Mouse (Mus musculus): ENCODE measurements at regions not wholly inside any gene's neighbourhood (a gene's known extent, or its start where the extent isn't known, plus 50 kb on each side); places are given as distances from the start of the nearest gene placed in this dataset.

DNA sequence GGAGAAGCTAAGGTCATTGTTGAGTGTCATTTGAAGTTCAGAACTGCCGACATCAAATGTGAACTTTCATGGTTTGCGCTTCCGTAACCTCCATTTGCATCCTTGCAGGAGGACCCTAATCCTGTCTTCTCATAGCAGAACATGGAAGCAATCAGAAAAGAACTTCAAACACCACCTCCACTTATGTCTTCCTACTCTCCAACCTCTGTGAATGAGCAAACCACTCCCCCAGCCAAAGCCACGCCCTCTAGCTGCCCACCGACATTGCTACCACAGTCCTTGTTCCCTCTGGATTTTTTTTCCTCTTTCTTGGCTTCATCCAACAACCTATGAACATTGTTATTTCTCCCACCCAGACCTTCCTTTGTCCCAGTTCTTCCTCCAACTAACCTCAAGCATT lies 149.9 kb downstream of the Kdr start:
- no peak for DNase-seq

DNA sequence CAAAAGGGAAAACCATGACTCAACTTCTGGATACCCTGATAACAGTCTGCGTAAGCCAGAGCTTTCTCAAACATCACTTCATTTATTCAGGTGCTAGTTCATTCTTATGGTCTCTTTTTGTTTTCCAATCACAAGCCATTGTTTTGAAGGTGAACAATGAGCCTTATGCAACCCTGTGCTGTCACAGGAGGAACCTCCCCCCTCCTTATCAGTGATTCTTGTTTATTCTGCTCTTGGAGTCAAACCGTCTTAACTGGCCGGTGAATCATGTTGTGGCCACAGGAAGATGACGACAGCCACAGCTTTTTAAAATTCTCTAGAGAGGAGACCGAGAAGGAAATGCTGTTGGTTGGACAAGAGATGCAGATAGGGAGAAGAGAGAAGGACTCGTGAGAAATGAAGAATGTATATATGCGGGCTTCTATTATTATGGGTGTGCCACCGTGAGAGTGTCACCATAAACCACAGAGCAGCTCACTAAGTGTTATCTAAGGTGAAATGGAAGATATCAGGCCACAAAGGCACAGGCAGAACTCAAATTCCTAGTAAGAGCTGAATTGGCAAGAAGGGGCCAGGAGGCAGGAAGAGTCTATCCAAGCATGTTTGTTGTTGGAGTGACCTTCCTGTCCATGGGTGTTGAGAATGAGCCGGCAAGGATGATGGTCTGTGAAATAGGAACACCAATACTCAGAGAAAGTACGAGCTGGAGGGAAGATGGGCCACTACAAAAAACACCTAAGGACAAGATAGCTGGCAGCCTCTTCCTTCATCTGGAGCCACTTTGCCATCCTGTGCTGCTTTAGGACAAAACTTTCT lies 151.8 kb downstream of the Kdr start:
- no peak for DNase-seq

DNA sequence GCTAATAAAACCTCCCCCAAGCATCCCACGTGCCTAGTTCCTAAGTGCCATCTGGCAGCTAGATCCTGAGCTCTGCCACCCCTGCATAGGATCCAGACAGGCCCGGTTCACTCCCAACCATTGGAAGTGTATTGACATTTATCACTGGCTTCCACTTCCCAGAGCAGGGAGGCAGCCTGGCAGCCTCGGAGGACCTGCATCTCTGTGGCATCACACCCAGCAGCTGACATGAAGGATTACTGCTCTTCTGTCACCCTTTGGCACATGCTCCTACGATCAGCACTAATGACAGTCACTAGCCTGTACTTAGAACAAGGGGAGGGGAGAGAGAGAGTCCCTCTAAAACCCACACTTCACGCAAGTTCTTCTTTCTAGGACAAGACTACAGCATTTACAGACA lies 152.7 kb downstream of the Kdr start:
- no peak for DNase-seq

- no peak for DNase-seq
Measured at GRCm38 (mm10) chr5:75824660-75825059, 153.6 kb downstream of the Kdr start.

DNA sequence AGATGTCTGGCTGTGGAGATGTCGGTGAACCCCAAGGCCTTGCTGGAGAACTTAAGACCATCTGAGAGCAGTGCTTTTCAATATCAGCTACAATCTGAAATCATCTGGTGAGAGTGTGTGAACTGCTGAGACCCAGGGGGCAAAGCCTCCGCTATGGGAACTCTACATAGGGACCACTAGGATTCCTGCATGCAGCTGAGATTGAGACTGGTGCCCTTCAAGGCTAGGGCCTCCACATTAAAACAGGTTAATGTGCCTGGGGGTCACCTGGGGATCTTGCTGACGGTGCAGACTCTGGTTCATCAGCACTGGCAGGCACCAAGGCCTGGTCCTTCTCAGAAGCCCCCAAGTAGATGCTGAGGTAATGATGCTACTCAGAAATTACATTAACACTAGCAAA lies 154.6 kb downstream of the Kdr start:
- no peak for DNase-seq

- no peak for DNase-seq
Measured at GRCm38 (mm10) chr5:75817396-75817795, 160.9 kb downstream of the Kdr start.

DNA sequence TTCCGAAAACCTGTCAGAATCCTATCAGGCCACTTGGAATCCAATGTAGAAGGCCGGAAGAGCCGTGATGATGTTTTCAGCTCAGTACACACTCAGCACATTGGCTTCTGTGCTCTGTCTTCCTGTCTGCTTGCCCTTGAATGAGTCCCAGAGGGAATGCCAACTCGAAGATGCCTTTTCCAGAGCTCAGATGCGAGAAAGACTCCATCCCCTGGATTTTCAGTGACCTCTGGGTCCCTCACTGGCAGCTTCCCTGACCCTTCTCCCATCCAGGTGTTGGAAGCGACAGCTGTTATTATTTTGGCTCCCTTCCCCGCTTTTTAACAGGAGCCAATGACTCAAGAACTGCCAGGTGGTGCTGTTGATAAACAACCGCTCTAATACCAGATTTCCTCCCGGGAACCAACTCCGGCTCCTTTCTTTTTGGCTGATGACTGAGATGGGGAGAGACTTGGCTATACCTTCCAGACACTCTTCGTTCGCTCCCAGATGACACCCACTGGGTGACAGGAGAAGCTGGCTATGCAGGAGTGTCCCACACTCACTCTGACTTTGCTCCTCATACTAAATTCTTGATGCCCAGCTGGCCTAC lies 163.8 kb downstream of the Kdr start:
- no peak for DNase-seq

GRCm38 (mm10) chr5:75812686-75813085 lies 165.6 kb downstream of the Kdr start:
- DNase-seq: no peak

DNA sequence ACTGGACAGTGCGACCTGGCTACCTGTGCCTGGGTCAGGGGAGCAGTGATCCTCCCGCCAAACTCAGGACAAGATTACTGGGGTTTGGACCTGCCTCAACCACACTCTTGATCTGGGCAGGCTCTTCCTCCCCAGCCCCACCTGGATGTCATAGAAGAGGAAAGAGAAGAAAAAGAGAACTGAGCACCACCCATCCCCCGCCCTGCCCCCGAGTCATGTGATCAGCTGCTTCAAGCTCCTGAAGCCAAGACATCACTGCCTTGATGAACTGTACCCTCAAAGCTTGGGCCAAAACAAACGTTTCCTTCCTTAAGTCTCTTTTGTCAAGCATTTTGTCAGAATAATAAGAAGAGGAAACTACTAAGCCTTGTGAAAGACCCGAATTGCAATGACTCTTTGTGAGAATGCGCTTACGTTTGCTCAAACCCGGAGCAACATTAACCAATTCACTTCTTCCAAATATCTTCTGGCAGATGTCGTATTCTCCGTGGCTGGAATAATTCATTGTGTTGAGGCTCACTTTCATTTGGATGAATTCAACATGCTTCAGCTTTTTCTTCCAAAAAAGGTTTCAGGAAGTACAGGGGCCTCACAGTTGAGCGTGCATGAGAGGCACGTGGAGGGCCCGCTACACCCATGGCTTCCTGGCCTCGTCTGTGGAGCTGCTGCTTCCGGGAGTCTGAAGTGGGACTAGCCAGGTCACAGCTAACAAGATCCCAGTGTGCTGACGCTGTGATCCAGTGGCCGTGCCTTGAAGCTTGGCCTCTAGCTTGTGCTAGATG lies 169.5 kb downstream of the Kdr start:
- DNase-seq: no peak

DNA sequence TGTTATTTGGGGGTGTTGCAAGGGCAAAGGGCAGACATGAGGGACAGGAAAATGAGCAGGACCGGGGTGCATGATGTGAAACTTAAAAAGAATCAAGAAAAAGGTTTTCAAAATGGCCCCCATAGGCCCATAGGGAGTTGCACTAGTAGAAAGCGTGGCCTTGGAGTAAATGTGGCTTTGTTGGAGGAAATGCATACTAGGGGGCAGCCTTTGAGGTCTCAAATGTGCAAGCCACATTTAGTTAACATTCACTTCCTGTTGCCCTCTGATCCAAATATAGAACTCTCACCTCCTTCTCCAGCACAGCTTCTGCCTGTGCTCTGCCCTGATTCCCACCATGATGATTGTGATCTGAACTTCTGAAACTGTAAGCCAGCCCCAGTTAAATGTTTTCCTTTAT lies 173.2 kb downstream of the Kdr start:
- DNase-seq: no peak

DNA sequence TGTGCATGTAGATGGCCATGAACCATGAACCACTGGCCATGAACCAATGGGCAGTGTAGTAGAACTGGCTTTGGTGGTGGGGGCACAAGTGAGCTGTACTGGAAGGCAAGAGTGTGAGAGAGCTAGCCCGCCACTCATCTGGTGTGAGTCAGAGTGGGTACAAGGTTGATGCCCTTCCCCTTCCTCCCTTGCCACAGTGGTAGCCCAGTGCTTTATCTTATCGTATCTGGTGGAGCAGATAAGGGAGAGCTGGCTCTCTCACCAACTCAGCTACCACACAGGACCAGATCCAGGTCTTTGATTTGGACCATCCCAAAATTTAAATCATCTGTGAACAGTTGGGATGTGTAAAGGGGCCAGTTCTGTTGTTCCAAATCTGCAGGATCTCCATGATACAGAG lies 173.9 kb downstream of the Kdr start:
- DNase-seq: no peak

- DNase-seq: no peak
Measured at GRCm38 (mm10) chr5:75803012-75803411, 175.2 kb downstream of the Kdr start.

- DNase-seq: no peak
Measured at GRCm38 (mm10) chr5:75800040-75800989, 177.9 kb downstream of the Kdr start.

GRCm38 (mm10) chr5:75799627-75800026 lies 178.6 kb downstream of the Kdr start:
- no peak for DNase-seq

- DNase-seq: no peak
Measured at GRCm38 (mm10) chr5:75793184-75793583, 185.1 kb downstream of the Kdr start.

GRCm38 (mm10) chr5:75791738-75792137 lies 186.5 kb downstream of the Kdr start:
- DNase-seq: no peak

DNA sequence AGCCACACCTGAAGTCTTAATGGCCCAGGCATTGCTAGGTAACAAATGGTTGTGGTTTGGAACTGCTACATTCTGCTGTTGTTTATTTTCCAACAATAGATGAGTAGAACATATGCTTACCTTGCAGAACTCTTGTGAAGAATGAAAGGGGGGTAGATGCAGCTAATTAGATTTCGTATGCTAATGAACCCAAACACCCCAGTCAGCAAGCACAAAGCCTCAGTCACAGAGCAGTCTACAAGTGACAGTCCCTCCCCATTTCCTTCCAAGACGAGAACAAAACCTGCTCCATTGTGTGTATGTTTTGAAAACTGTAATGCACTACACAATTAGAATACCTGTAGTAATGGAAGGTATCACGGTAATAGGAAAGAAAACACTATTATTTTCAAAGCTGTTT lies 190.2 kb downstream of the Kdr start:
- no peak for DNase-seq

- DNase-seq: no peak
Measured at GRCm38 (mm10) chr5:75786196-75786595, 192.1 kb downstream of the Kdr start.

GRCm38 (mm10) chr5:75784998-75785593 lies 193.2 kb downstream of the Kdr start:
- no peak for DNase-seq

DNA sequence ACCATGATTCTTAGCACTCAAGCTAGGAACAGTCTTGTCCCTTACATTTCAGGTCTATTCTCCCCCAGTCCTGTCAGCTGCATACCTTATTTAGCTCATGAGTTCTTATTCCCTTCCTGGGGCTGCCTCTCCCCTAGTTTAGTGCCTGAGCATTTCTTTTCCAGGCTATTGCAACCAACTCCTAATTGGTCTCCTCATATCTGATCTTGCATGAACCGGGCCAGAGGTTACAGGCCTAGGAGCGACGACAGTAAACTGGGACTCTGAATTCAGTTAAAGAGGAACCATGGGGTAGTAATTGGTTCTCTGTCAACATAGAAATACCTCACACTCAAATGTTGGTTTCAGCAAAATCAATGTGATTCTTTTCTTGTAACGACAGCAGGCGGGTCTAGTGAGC lies 195.9 kb downstream of the Kit start:
- DNase-seq: no peak

DNA sequence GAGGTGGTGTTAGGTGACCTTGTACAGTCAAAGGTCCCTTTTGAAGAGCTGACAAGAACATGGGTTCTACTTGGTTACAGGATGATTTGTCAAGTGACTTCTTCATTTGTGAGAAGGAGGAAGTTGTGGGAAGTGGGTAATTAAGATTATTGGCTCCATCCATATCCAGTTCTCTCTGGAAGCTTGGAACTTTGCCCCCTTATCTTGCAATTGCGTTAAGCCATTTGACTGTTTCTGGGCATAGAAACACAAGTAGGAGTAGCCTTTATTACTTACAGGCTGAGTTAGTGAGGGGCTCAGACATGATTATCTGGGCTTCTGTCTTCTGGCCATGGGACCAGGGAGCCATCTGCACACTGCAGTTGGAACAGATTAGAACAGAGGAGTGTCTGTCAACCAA lies 192.5 kb downstream of the Kit start:
- no peak for DNase-seq

DNA sequence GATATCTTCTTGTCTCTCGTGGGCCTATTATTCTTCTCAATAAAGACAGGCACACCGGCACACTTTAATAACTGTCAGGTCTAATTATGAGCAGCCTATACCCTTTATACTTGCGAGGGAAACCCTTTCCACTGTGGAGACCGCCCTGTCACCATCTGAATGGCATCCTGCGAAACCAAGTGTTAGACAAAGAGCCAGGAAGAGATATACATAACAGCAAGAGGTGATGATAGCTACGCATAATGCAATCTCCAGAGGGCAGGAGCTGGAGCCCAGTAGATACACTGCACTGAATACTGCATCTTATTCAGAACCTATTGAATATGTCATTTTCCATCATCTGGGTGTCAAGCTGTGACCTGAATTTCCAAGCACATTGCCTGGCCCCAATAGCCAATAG lies 187.7 kb downstream of the Kit start:
- DNase-seq: no peak
